Mouse (Mus musculus): Measurements from ENCODE around the gene Olfr1221.
"Not testable (repeated sequence)": the region's sequence is repeated elsewhere in the genome, so short reads cannot be mapped to it uniquely, and the experiment has no call there.

The Olfr1221 gene

GRCm38 (mm10) chr2:89117183-89117582 lies at the start of gene Olfr1221:
Gene Olfr1221, minus strand, starts transcription at chr2:89117283.
- no peak for DNase-seq (ENCODE audit: low spot score in 2 of 2)

GRCm38 (mm10) chr2:89164711-89165110 lies 47.6 kb upstream of the Olfr1221 start:
- not testable (repeated sequence) for DNase-seq (ENCODE audit: low spot score in 2 of 2)

GRCm38 (mm10) chr2:89163991-89164390 lies 46.9 kb upstream of the Olfr1221 start, which contains the start of gene Olfr1224-ps1:
Gene Olfr1224-ps1, minus strand, starts transcription at chr2:89164091.
- not testable (repeated sequence) for DNase-seq (ENCODE audit: low spot score in 2 of 2)

- DNase-seq (ENCODE audit: low spot score in 2 of 2): no peak
These were observed 34.4 kb upstream of the Olfr1221 start, which contains the start of gene Olfr1223 for GRCm38 (mm10) chr2:89151460-89151859. Gene Olfr1223, minus strand, starts transcription at chr2:89151560.

- DNase-seq (ENCODE audit: low spot score in 2 of 2): no peak
These were observed 15.9 kb upstream of the Olfr1221 start, which contains the start of gene Olfr1222 for GRCm38 (mm10) chr2:89132954-89133353. Gene Olfr1222, minus strand, starts transcription at chr2:89133054.

- DNase-seq (ENCODE audit: low spot score in 2 of 2): no peak
These were observed 10.3 kb downstream of the Olfr1221 start, which contains the start of gene Olfr1220 for GRCm38 (mm10) chr2:89106735-89107134. Gene Olfr1220, minus strand, starts transcription at chr2:89106835.

- no peak for DNase-seq (ENCODE audit: low spot score in 2 of 2)
These were observed 11.4 kb downstream of the Olfr1221 start for GRCm38 (mm10) chr2:89105651-89106050.

- DNase-seq (ENCODE audit: low spot score in 2 of 2): no peak
These were observed 23.2 kb downstream of the Olfr1221 start for GRCm38 (mm10) chr2:89093848-89094247.

GRCm38 (mm10) chr2:89083413-89083812 lies 33.7 kb downstream of the Olfr1221 start, which contains the start of gene Olfr1219:
Gene Olfr1219, minus strand, starts transcription at chr2:89083513.
- DNase-seq (ENCODE audit: low spot score in 2 of 2): no peak

GRCm38 (mm10) chr2:89081487-89081886 lies 35.6 kb downstream of the Olfr1221 start:
- no peak for DNase-seq (ENCODE audit: low spot score in 2 of 2)

- DNase-seq (ENCODE audit: low spot score in 2 of 2): no peak
These were observed 56.0 kb downstream of the Olfr1221 start, which contains the start of gene Olfr1218 for GRCm38 (mm10) chr2:89061087-89061486. Gene Olfr1218, minus strand, starts transcription at chr2:89061187.

Data from right cerebral cortex, adult 2 months (tissue).